Mouse (Mus musculus): ENCODE measurements around the gene Tfap2a.

DNA sequence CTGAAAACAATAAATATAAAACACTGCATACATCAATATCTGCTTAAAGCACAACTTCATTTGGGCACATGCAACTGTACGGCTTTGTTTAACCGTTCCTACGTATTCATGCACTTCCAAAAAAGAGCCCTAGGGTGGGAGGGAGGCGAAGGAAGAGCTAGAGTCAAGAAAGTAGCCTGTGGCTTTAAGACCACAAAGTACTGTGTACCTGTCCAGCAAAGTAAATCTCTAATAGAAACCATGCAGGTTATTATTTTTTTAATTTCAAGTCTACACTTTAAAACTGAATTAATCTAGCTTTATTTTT is 25.7 kb downstream of the Tfap2a start:
- no peak for TF ChIP-seq EP300 (optimal IDR thresholded peaks at IDR 0.05)
- TF ChIP-seq CTCF (IDR thresholded peaks at IDR 0.05; ENCODE audit: low read depth) = no peak

Data from stomach, postnatal 0 days (tissue).